In genomic region chr3:95860323-95860722, GRCm38 (mm10) we compare ENCODE assay signal across 14 mouse cellular contexts. TPM values are rescaled to one million over a fixed set of nuclear protein-coding genes. Genes with fewer than 3 reads are reported as not detected.
A peak's percentile ranks its signal among the peaks of the same experiment; 100 is the strongest.
DNase-seq lines count a peak whose midpoint lies in the region; TF ChIP-seq lines count a peak whose summit lies in the region.
"Had no signal": no experiment of that assay in that cellular context is flagged by ENCODE, and none has a peak within 500 bp of the region (broad histone marks: within the 10 kb centered on the region; RNA-seq: fewer than 3 reads in every experiment).

No protein-coding gene starts in this region.

- no peak overlapping the region for H3K4me3 ChIP-seq in layer of hippocampus, adult 2 months
- H3K4me3 ChIP-seq: hindbrain, embryonic 10.5 days; kidney, embryonic 15.5 days; myocyte had no signal

- TF ChIP-seq CTCF in layer of hippocampus, adult 2 months (conservative IDR thresholded peaks at IDR 0.05), result peak; percentile 63
- no peak for TF ChIP-seq CTCF in brain, embryonic 14.5 days (IDR thresholded peaks at IDR 0.05; ENCODE audit: borderline replicate concordance, extremely low read depth, insufficient read depth, insufficient read length)

- DNase-seq in embryo, embryonic 10 days (ENCODE audit: low spot score), result peak; percentile 20
- DNase-seq in embryo, embryonic 9.5 days (ENCODE audit: extremely low spot score), result no peak
- no peak for DNase-seq in layer of hippocampus, adult 2 months (ENCODE audit: low spot score in 2 of 2)
- DNase-seq in layer of hippocampus, adult 11-12 months (ENCODE audit: low spot score), result no peak
- DNase-seq in A20 (ENCODE audit: low read depth, low spot score), result peak; percentile 54
- peak; percentile 6 for DNase-seq in brain, embryonic 14.5 days (ENCODE audit: low read depth)
- DNase-seq in ovary, postnatal 10 days (ENCODE audit: low spot score), result no peak
- no peak for DNase-seq in gastrocnemius, adult 8-10 months (ENCODE audit: low spot score in 2 of 2)
- DNase-seq: B cell, adult 2 months; gastrocnemius, postnatal 25 days; layer of hippocampus, postnatal 36 days had no signal

- no peak overlapping the region for H3K27ac ChIP-seq in layer of hippocampus, adult 2 months
- H3K27ac ChIP-seq: hindbrain, embryonic 10.5 days; kidney, embryonic 15.5 days had no signal

- TF ChIP-seq POLR2A in brain, embryonic 14.5 days (IDR thresholded peaks at IDR 0.05; ENCODE audit: borderline replicate concordance, extremely low read depth, insufficient read depth, insufficient read length, poor library complexity, severe bottlenecking), result no peak

RNA-seq across cellular contexts. Expression of gene Prpf3, which starts 4.6 kb away (rescaled TPM):
- total RNA-seq in layer of hippocampus, adult 2 months (2021), result 10 to 100 TPM; 33.0 to 38.1 TPM
- polyA plus RNA-seq in brain, embryonic 14.5 days (2012; rRNA removed), result 35.6 and 37.4 TPM in 2 replicates
- total RNA-seq in gastrocnemius, adult 8-10 months (2022), result 10 to 100 TPM; 12.8 to 18.2 (median 15.1) TPM

RNA-seq across cellular contexts. Expression of gene Mrps21, which starts 11.0 kb away (rescaled TPM):
- 100 to 1,000 TPM; 155 to 164 TPM for total RNA-seq in layer of hippocampus, adult 2 months (2021)
- polyA plus RNA-seq in brain, embryonic 14.5 days (2012; rRNA removed), result 148 and 152 TPM in 2 replicates
- total RNA-seq in gastrocnemius, adult 8-10 months (2022), result 100 to 1,000 TPM; 307 to 343 (median 325) TPM

RNA-seq across cellular contexts. Expression of gene Ciart, which starts 21.7 kb away (rescaled TPM):
- total RNA-seq in layer of hippocampus, adult 2 months (2021), result 10 to 100 TPM; 10.3 to 11.7 TPM
- 3.7 and 3.8 TPM in 2 replicates for polyA plus RNA-seq in brain, embryonic 14.5 days (2012; rRNA removed)
- total RNA-seq in gastrocnemius, adult 8-10 months (2022), result 10 to 100 TPM in 3 of 4 experiments, 1 to 10 TPM in 1; 9.4 to 22.7 (median 15.7) TPM

RNA-seq across cellular contexts. Expression of gene BC028528, which starts 31.5 kb away (rescaled TPM):
- 1 to 10 TPM; 3.4 to 4.8 TPM for total RNA-seq in layer of hippocampus, adult 2 months (2021)
- 11.4 and 12.1 TPM in 2 replicates for polyA plus RNA-seq in brain, embryonic 14.5 days (2012; rRNA removed)
- total RNA-seq in gastrocnemius, adult 8-10 months (2022), result 1 to 10 TPM; 1.1 to 2.1 (median 1.5) TPM

RNA-seq across cellular contexts. Expression of gene Aph1a, which starts 33.4 kb away (rescaled TPM):
- 10 to 100 TPM; 69.0 to 79.8 TPM for total RNA-seq in layer of hippocampus, adult 2 months (2021)
- 102 and 129 TPM in 2 replicates for polyA plus RNA-seq in brain, embryonic 14.5 days (2012; rRNA removed)
- 10 to 100 TPM; 44.6 to 48.2 (median 47.8) TPM for total RNA-seq in gastrocnemius, adult 8-10 months (2022)

Comparison
In these comparisons a context has a peak if more than half of its experiments do, and no peak if none do; other contexts are left out.
1. DNase-seq: peak in embryo, embryonic 10 days (single experiment), A20 (single experiment) and brain, embryonic 14.5 days (single experiment); none in embryo, embryonic 9.5 days (single experiment), layer of hippocampus, adult 2 months (0 of 2), layer of hippocampus, adult 11-12 months (single experiment), ovary, postnatal 10 days (single experiment) and gastrocnemius, adult 8-10 months (0 of 2).